Mouse (Mus musculus) cerebellum, adult 18-20 months (tissue): ENCODE data around the gene Ppa2.

Source experiments
- DNase-seq, 2 experiments: peaks; one replicate each; pipeline ENCODE4 v3.0.0; 2021

The Ppa2 gene

DNA sequence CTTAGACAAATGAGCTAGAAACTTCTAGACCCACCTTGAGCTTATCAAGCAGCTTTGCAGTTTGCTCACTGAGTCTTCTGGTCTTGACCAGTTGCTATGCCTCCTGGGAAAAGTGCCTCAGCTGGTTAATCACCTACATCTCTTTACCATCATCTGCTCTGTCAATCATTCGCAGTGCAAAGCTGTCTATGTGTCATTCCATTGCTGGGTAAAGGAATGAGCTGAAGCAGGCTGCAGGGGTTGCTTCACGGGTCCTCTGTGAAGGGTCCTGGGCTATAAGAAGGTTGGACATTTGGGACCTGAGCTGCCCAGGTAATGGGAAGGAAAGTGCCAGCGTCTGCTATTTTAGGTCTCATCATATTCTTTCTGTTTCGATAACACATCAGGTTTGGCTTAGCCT is 93.9 kb downstream of the Ppa2 start:
- DNase-seq = no peak

DNA sequence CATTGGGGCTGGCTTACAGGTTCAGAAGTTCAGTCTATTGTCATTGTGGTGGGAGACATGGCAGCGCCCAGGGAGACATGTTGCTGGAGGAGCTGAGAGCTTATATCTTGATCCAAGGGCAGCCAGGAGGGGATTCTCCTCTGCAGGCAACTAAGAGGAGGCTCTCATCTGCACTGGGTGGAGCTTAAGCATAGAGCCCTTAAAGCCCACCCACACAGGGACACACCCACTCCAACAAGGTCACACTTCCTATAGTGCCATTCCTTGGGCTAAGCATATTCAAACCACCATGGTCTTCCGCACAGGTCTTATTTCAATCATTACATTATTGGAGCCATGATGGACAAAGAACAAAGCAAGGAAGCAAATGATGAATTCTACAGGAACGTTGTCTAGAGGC is 95.7 kb downstream of the Ppa2 start:
- no peak for DNase-seq

DNA sequence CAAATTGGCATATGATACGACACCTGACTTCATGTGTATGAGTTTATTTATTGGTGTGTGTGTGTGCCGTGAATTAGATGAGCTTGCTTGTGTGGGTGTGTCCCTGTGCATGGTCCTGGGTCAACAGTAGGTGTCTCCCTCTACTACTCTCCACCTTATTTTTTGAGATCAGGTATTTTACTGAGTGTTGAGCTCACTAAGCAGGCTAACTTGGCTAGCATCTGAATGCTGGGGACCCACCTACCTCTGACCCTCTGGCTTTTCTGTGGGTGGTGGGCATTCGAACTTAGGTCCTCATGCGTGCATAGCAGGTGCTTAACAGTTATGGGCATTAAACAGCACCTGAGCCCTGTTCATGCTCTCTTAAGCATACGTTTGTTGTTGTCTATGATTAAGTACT is 96.3 kb downstream of the Ppa2 start:
- no peak for DNase-seq

DNA sequence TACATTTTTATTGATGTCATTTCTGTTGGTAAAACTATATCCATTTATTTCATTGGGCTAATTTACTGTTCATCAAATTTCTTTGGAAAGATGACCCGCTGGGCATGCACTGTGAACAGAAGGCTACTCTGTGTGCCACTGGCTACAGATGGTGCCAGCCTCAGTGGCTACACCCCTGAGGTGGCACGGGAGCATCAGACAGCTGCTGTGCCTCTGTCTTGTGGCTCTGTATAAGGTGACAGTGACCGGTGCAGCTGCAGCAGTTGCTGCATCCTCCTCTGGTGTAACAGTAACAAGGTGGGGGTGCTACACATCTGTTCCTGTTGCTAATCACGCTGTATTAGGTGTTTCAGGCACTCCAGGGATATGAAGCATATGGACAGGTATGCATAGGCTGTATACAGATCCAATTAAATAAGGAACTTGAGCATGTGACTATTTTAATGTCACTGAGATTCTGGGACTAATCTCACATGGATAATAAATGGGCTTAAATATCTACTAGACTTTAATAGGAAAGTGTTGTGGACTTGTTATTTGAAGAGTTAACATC is 101.3 kb downstream of the Ppa2 start:
- no peak for DNase-seq

DNA sequence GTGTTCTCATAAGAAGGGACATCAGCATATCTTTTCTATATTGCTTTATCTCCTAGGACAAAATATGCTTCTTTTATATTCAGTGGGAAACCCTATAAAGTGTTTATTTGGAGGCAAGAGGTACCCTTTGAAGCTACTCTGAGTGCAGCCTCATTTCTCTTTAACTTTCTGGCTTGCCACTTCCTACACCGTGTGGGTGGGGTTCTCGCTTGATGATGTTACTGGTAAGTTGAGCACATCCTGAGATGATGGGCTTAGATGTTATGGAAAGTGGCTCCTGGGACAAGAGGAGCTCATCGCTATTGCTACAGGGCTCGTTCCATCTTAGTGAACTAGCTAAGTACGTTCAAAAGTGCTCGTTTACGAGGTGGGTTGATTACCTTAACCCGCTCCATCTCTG is 101.9 kb downstream of the Ppa2 start:
- DNase-seq = no peak

DNA sequence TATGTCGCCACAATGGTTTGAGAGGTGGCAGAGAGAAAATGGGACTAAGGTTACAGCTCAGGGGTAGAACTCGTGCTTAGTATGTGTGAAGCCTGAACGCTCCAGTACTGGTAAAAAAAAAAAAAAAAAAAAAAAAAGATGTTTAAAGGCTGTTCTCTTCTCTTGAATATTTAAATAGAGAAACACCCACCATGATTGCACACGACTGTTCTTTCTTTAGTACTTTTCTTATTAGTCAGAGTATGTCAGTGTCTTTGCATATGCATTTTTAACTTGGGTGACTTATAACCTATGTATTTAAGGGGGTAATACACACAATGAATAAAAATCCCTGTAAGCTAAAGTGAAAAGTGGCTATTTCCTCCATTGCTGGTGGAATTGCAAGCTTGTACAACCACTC is 104.8 kb downstream of the Ppa2 start:
- no peak for DNase-seq

DNA sequence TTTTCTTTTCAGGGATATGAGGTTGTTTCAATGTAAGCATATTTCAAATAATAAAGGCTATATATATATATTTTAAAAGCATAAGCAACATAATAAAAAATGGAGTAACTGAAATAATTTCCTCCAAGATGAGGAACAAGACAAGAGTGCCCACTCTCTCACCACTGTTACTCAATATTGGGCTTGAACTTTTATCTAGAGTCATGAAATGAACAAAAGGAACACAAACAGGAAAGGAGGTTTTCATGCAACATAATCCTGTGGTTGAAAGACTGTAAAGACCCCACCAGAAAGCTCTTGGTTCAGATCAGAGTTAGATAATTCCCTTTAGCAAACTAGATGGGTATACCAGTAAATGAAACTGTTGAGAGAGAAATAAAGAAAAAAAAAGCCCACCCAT is 113.2 kb downstream of the Ppa2 start:
- no peak for DNase-seq
